Mouse (Mus musculus): ENCODE measurements around the gene Cdc16. TPM values are rescaled to one million over a fixed set of nuclear protein-coding genes. Genes with fewer than 3 reads are reported as not detected.
"Not testable (repeated sequence)": the region's sequence is repeated elsewhere in the genome, so short reads cannot be mapped to it uniquely, and the experiment has no call there.

Cdc16 gene
- total RNA-seq (2021) = 10 to 100 TPM; 31.9 to 33.6 TPM

GRCm38 (mm10) chr8:13756982-13757804 is at the start of gene Cdc16:
Cdc16 (plus strand) TSS chr8:13757676.
- intact Hi-C loops (cut with DNase I) = no loop called here
- peak; percentile 91 to 93 for DNase-seq

DNA sequence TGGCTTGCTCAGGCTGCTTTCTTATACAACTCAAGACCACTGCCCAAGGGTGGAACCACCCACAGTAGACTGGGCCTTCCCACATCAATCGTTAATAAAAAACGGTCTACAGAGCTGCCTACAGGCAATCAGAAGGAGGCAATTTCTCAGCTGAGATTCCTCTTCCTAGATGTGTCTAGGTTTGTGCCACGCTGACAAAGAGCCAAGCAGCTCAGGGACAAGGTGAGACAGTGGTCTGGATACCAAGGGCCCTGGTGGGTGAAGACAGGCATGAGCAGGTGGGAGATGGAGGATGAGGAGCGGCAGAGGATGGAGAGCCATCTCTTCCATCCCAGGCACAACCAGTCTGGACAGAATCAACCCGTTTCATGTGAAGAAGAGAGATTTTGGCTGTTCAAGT is 49.0 kb upstream of the Cdc16 start:
- no peak for DNase-seq
- intact Hi-C loops (cut with DNase I) = no loop called here

DNA sequence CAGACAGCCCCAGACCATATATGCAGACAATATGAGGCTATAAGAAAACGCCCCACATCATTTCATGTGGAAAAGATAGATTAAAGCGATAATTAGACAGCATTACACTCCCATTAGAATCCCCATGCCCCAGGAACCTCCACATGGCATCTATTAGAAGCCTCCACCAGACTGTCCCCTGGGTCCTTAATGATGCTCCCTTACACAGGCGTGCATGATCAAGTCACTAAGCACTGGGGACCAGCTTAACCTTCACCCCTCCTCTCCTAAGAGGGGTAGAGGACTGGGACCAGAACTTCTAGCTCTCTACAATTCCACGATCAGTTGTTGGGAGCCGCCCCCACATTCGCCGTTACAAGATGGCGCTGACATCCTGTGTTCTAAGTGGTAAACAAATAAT is 38.5 kb upstream of the Cdc16 start:
- no peak for DNase-seq
- intact Hi-C loops (cut with DNase I) = no loop called here

- DNase-seq = peak; percentile 52 to 63
- intact Hi-C loops (cut with DNase I) = loop anchor here (5.0 kb wide), 1 partner anchor 123 kb away; no protein-coding TSS in a partner anchor
Measured at GRCm38 (mm10) chr8:13725722-13726121, 31.8 kb upstream of the Cdc16 start.

DNA sequence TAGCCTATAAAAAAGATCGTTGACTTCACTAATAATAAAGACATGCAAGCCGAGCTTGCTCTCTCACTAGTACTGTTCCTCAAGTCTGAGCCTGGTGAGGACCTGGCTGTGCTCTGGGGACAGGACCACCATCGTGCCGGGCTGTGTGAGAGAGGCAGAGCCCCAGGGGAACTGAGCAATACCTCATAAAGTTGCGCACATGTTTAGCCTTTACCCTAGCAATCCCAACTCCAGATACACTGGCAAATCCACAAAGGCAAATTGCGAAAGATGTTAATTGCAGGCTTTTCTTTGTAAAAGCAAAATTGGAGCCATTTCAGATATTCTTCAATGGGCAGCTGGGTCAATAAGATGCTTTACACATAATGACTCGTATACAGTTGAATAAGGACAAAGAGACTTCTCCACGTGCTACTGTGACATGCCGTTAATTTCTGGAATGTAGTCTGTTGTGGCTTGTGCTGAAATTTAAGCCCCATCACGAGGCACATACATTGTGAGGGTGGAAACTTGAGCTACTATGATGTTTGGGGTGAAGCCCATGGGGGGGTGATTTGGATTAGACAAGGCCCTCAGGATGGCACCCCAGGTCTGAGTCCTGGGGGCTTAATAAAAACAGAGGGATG is 29.9 kb upstream of the Cdc16 start:
- intact Hi-C loops (cut with DNase I) = loop anchor here (5.0 kb wide), 1 partner anchor 125 kb away; no protein-coding TSS in a partner anchor
- no peak for DNase-seq

GRCm38 (mm10) chr8:13740323-13740770 is 17.1 kb upstream of the Cdc16 start:
- intact Hi-C loops (cut with DNase I) = no loop called here

DNA sequence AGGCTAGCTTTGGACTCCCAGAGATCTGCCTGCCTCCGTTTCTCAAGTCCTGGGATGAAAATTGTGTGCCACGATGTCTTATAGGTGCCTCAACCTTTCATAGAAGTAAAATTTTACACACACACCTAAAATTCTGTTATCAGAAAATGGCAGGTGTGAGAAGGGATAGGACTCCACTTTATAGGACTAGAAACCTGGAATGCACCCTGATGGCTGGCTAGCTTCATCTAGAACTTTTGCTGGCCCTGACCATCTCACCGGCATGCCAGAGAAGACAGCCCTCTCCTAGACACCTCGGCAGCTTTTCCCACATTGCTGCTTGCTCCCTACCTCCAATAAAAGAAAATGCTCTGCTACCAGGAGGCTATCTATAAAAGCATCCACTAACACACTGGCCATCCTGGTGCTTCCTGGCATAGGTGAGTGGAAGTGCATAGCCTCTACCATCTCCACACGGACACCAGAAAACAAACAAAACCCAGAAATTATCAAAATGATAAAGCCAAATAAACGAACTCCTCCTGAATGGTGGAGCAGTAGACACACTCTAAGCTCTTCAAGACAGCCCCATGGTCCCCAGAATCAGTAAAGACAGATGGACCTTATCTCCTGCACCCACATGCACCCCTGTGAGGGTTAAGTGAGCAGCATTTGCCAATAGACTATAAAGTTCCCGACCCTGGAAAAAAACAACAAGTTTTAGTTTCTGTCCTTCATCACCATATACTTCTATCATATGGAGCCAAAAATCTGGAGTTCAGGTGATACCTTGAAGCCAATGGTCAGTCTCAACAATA is 16.5 kb upstream of the Cdc16 start:
- intact Hi-C loops (cut with DNase I) = no loop called here
- DNase-seq = no peak

More at GRCm38 (mm10) chr8:13740323-13740770, 17.1 kb upstream of the Cdc16 start:
- DNase-seq = peak; percentile 30 to 46

DNA sequence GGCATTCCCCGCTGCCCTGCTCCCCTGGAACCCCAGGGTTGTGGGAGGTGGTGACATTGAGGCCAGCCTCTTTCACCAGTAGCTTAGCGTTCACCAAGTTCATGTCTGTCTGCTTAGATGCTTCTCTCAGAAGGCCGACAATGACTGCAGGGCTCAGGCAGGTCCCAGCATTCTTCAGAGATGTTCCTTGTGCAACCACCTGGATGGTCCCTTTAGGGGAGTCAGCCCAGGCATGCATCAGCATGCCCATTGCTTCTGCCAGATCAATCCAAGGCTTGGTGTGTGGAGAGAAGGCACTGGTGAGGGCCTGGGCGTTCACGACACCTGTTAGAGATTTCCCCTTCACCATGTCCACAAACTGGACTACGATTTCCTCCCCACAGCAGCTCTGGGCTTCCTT is 11.3 kb upstream of the Cdc16 start:
- intact Hi-C loops (cut with DNase I); DNase-seq: not testable (repeated sequence)

- intact Hi-C loops (cut with DNase I) = no loop called here
- no peak for DNase-seq
Measured at GRCm38 (mm10) chr8:13747626-13748025, 9.8 kb upstream of the Cdc16 start.

DNA sequence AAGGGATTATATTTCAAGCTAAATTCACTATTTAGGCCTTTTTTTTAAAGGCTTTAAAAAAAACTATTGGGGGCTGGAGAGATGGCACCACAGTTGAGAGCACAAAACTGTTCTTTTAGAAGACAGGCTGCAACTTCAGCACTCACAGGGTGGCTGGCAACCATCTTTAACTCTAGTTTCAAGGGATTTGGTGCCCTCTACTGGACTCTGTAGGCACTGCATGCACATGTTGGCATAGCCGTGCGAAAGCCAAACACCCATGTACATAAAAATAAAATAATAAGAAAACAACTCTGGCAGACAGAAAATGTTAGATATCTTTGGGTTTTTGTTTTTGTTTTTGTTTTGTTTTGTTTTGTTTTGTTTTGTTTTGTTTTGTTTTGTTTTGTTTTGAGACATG is 3.8 kb upstream of the Cdc16 start:
- intact Hi-C loops (cut with DNase I) = loop anchor here (1.0 to 5.0 kb wide), 3 partner anchors 202 to 340 kb away; no protein-coding TSS in a partner anchor

DNA sequence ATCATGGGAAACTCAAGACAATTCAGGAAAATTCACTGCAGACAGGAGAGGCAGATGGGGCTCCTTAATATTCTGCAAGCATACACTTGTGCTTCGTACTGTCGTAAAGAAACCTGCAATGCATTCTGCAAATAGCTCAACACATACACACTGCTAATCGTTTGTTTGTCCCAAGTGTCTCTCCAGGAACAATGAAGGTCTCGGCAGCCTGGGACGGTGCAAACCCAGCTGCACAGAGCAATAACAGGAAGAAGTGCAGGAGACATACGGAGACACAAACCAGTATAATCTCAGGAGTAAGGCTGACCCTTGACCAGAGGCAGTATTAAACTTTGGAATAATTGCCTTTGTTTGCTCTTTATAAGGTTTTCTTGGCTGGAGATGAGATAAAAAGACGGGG is 996 bp upstream of the Cdc16 start:
- no peak for DNase-seq
- intact Hi-C loops (cut with DNase I) = no loop called here

More for the DNA sequence above, 3.8 kb upstream of the Cdc16 start:
- peak; percentile 81 to 90 for DNase-seq

DNA sequence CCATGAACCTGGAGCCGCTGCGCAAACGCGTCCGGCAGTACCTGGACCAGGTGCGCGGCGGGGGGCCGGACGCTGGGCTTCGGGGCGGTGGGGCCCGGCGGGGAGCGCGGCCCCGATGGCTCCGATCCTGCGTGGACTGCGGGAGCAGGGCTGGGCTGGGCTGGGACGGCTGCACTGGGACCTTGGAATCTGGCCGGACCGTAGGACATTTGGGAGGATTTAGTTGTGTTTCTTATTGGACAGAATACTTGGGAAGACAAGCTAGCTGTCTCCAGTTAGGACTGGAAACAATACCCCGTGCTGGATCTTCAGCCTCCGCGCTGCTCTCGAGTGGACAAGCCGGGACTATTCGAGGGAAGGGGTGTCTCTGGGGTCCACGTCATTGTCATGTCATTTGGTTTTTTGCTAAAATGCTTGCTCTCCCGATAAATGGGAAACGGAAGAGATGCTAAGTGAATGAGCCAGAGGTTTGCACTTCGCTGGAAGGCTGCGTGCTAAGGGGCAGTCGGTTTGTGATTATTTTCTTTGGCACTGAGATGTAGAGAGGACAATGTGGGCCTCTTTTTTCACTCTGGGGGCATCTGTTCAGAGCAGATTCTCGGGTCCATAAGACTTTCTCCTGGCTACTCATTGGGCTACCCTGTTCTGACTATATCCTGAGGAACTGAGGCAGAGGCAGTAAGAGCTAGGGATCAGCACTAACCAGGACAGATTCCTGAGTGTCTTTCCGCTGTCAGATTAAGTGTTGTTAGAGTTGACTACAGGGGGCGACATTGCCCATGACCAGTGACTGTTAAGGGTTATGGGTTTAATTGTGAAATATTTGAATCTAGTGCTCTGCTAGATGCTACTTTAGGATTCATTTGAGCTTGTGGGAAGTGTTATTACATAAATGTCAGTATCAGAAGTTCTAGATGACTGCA is 590 bp downstream of the Cdc16 start:
- intact Hi-C loops (cut with DNase I) = loop anchor here (2.0 kb wide), 1 partner anchor 27 kb away; the partner anchor contains the start of gene Upf3a
- DNase-seq = peak; percentile 34 to 43

GRCm38 (mm10) chr8:13769206-13769605 is 11.7 kb downstream of the Cdc16 start:
- intact Hi-C loops (cut with DNase I) = no loop called here
- DNase-seq = no peak

- DNase-seq = no peak
- intact Hi-C loops (cut with DNase I) = loop anchor here (10.0 kb wide), 1 partner anchor 496 kb away; the partner anchor contains the start of genes Dcun1d2 and Tmco3
Measured at GRCm38 (mm10) chr8:13780536-13780935, 23.1 kb downstream of the Cdc16 start.

DNA sequence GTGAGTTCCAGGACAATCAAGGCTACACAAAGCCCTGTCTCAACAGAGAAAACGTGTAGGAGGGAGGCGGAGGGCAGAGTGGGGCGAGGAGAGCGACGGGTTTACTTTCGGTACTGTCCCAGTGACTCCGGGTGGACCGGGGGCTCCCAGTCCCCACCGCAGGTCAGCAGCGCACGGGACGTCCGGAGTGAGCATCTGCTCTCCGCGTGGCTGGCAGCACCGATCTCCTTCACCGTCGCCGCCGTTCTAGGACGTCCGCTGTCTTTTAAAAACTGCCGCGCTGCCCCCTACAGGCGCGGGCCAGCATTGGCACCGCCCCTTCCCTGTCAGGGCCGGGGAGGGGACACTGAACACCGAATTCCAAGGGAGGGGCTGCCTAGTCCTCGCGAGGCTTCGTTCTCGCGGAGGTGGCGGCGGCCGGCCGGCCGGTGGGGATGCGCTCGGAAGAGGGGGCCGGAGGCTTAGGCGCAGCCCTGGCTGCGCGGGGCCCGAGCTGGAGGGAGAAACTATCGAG is 27.8 kb downstream of the Cdc16 start, which contains the start of gene Upf3a:
TSS of gene Upf3a (plus strand) at position 366 of the 514 bp plus-strand sequence.
- peak; percentile 88 to 90 for DNase-seq
- intact Hi-C loops (cut with DNase I) = loop anchor here (2.0 to 10.0 kb wide), 2 partner anchors 27 to 501 kb away; partner anchors contain the start of genes Dcun1d2 and Tmco3

GRCm38 (mm10) chr8:13785764-13786299 is 28.4 kb downstream of the Cdc16 start:
- intact Hi-C loops (cut with DNase I) = loop anchor here (1.0 to 10.0 kb wide), 4 partner anchors 27 to 501 kb away; partner anchors contain the start of genes Dcun1d2 and Tmco3

GRCm38 (mm10) chr8:13789606-13790005 is 32.1 kb downstream of the Cdc16 start:
- intact Hi-C loops (cut with DNase I) = loop anchor here (5.0 to 10.0 kb wide), 2 partner anchors 98 to 505 kb away; partner anchors contain the start of genes Dcun1d2 and Tmco3
- no peak for DNase-seq

More at GRCm38 (mm10) chr8:13785764-13786299, 28.4 kb downstream of the Cdc16 start:
- peak; percentile 97 to 98 for DNase-seq

- DNase-seq = no peak
- intact Hi-C loops (cut with DNase I) = loop anchor here (5.0 kb wide), 1 partner anchor 94 kb away; no protein-coding TSS in a partner anchor
Measured at GRCm38 (mm10) chr8:13793097-13793745, 35.7 kb downstream of the Cdc16 start.
